Mouse (Mus musculus): Measurements from ENCODE around the gene Dpt. TPM values are rescaled to one million over a fixed set of nuclear protein-coding genes. Genes with fewer than 3 reads are reported as not detected.

Dpt gene
- polyA plus RNA-seq, 1 experiment from 2014 or later: 12.6 TPM

DNA sequence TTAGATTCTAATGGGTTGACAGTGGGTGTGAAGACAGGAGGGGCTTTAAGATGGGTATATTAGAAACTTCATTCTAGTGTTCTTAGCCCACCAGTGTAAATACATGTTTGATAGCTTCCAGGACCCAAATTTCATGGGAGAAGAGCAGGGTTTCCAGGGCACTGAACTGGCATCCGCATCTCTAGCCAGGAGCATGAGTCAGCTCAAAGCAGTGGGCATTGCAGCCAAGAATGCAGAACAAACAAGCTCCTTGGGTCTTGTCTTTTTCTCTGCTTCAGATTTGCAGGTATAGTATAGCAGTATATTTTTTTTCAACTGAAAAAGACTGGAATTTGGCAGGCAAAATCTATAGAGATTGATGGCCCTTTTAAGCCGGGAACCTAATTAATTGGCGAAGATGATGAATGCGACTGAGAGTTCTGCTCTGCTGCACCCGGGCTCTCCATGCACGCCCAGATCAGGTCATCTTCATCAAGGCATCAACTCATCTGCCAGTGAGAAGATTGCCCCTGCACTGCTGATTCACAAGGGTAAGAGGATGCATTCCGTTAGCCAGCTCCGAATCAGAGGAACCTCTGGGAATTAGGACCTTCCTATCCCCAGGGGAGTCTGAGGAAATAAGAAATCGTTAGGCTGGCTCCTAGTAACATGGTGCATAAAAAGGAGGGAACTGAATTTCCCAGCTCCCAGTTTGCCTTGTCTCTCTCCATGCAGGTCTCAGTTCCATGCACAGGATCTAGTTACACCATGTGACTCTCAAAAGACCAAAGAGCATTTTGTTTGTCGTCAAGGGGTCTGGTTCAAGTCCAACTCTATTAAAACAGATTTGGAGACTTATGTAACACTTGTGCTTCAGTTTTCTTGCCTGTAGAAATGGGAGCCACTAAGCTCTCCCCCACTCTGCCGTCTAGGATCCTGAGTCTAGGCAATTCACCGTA is 66.8 kb downstream of the Dpt start:
- Histone ChIP-seq H3K27me3 (ENCODE audit: control insufficient read depth, insufficient read depth, low read length) (no peaks in the 10 kb centered on the region), H3K4me1 (ENCODE audit: control insufficient read depth, insufficient read depth, low read length) (no peaks in the 10 kb centered on the region), H3K4me3 (ENCODE audit: low read depth, low read length) (no peak overlapping the region), H3K9me3 (ENCODE audit: control insufficient read depth, low read depth, low read length) (no peaks in the 10 kb centered on the region), H3K4me2 (replicated peaks; ENCODE audit: low read depth, low read length) (no peak overlapping the region), H3K27ac (ENCODE audit: low read length) (no peak overlapping the region), H3K36me3 (ENCODE audit: control insufficient read depth, insufficient read depth, low read length) (no peaks in the 10 kb centered on the region), H3K9ac (replicated peaks; ENCODE audit: low read depth, low read length) (no peak overlapping the region)
- no peak for ATAC-seq (ENCODE audit: insufficient number of reproducible peaks, insufficient read depth, low FRiP score, low read depth)
- WGBS: 71% methylated on average over 12 of the region's 12 CpGs

- Histone ChIP-seq H3K4me1 (ENCODE audit: control insufficient read depth, insufficient read depth, low read length) (no peaks in the 10 kb centered on the region), H3K4me2 (replicated peaks; ENCODE audit: low read depth, low read length) (no peak overlapping the region), H3K9ac (replicated peaks; ENCODE audit: low read depth, low read length) (no peak overlapping the region), H3K4me3 (ENCODE audit: low read depth, low read length) (no peak overlapping the region), H3K27ac (ENCODE audit: low read length) (no peak overlapping the region), H3K9me3 (ENCODE audit: control insufficient read depth, low read depth, low read length) (no peaks in the 10 kb centered on the region), H3K27me3 (ENCODE audit: control insufficient read depth, insufficient read depth, low read length) (no peaks in the 10 kb centered on the region), H3K36me3 (ENCODE audit: control insufficient read depth, insufficient read depth, low read length) (no peaks in the 10 kb centered on the region)
- WGBS: 93% methylated on average over 3 of the region's 3 CpGs
- ATAC-seq (ENCODE audit: insufficient number of reproducible peaks, insufficient read depth, low FRiP score, low read depth): no peak
Measured at GRCm38 (mm10) chr1:164864666-164865065, 68.2 kb downstream of the Dpt start.

DNA sequence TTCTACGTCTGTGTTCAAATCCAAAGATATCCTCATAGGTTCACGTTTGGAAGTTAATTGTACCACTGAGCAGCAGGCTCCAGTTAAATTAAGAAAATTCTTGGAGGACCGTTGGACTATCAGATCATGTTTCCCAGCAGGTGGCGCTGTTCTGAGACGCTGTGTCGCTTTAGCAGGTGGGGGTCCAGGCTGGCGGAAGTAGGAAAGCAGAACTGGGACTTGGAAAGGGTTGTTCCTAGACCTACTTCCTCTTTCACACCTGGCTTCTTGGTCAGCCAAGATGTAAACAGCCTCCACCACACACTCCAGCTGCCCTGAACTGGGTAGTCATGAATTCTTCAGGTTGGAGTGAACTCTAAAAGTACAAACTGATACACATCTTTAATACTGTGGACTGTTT is 74.2 kb downstream of the Dpt start:
- H3K9me3 ChIP-seq (ENCODE audit: control insufficient read depth, low read depth, low read length): no peaks in the 10 kb centered on the region
- H3K4me2 ChIP-seq (replicated peaks; ENCODE audit: low read depth, low read length): no peak overlapping the region
- no peak overlapping the region for H3K4me3 ChIP-seq (ENCODE audit: low read depth, low read length)
- no peaks in the 10 kb centered on the region for H3K36me3 ChIP-seq (ENCODE audit: control insufficient read depth, insufficient read depth, low read length)
- no peak overlapping the region for H3K27ac ChIP-seq (ENCODE audit: low read length)
- H3K27me3 ChIP-seq (ENCODE audit: control insufficient read depth, insufficient read depth, low read length): no peaks in the 10 kb centered on the region
- 55% methylated on average over 7 of the region's 7 CpGs for WGBS
- no peaks in the 10 kb centered on the region for H3K4me1 ChIP-seq (ENCODE audit: control insufficient read depth, insufficient read depth, low read length)
- H3K9ac ChIP-seq (replicated peaks; ENCODE audit: low read depth, low read length): no peak overlapping the region
- ATAC-seq (ENCODE audit: insufficient number of reproducible peaks, insufficient read depth, low FRiP score, low read depth): no peak

Other genes with a start within 250 kb of the Dpt start
- gene Xcl1, start 138.9 kb downstream of the Dpt start, polyA plus RNA-seq (2014; fragmentation: Nextera tagmentation; extraction: Ambion mirVana): not detected in 2 replicates